Mouse (Mus musculus) liver, postnatal 0 days (tissue): ENCODE data around the gene Map2k3.

Experiments used
- CTCF ChIP-seq: sonication (generic); IDR thresholded peaks from 2 replicates; pipeline ENCODE4 v1.5.1; 2016; ENCODE audit warnings: antibody characterized with exemption, low read depth
- EP300 ChIP-seq: IDR thresholded peaks from 2 replicates; pipeline ENCODE4 v1.6.1; 2016; ENCODE audit warnings: antibody characterized with exemption, low read depth, mild to moderate bottlenecking

GRCm38 (mm10) chr11:60954255-60955104 is 22.6 kb downstream of the Map2k3 start:
- TF ChIP-seq CTCF (no peak), EP300 (no peak)
